Mouse (Mus musculus) E14TG2a.4 (cell line): ENCODE measurements around the gene Clic3.

ENCODE experiments used
- CTCF ChIP-seq: conservative IDR thresholded peaks from 2 replicates; pipeline ENCODE4 v1.5.1; 2014; ENCODE audit warnings: low read length
- POU5F1 ChIP-seq: IDR thresholded peaks from 2 replicates; pipeline ENCODE4 v1.6.1; 2014; ENCODE audit warnings: low read length, borderline replicate concordance

DNA sequence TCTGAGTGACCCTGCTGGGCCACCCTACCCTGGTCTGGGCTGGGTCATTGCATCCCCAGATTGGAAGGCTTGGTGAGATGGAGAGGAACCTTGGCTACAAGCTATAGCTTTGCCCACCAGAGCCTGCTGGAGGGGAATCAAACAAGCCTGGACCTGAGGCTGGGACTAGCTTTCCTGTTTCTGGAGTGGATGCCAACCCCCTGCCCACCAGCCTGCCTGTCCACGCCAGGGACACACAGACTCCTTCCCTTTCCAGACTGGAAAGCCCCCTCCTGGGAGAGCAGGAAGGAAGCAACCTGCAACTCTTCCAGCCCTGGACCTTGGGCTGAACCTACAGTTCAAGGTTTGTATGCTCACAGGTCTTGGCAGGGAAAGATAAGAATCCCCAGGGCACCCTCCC is 33.0 kb upstream of the Clic3 start:
- TF ChIP-seq POU5F1 (no peak), CTCF (no peak)
